14 mouse cellular contexts compared by ENCODE assay signal in genomic region chr13:3743692-3744457, GRCm38 (mm10).
DNase-seq lines count a peak whose midpoint lies in the region; ATAC-seq and TF ChIP-seq lines count a peak whose summit lies in the region.
"Had no signal": no experiment of that assay in that cellular context is flagged by ENCODE, and none has a peak within 500 bp of the region (broad histone marks: within the 10 kb centered on the region; RNA-seq: fewer than 3 reads in every experiment).

No protein-coding gene starts in this region.

- 69% methylated on average over 6 of the region's 6 CpGs for WGBS in kidney, adult 2 months
- WGBS in midbrain, embryonic 16.5 days: 96% methylated on average over 6 of the region's 6 CpGs

- DNase-seq in kidney, adult 2 months: peak; percentile 88
- DNase-seq in kidney, postnatal 4 days: no peak
- DNase-seq in adrenal gland, postnatal 36 days: peak; percentile 64 to 66
- DNase-seq in kidney, adult 9 months: peak; percentile 85
- no peak for DNase-seq in retina, postnatal 1 day
- DNase-seq: cerebellum, postnatal 25 days; lung, adult 2 months had no signal

- TF ChIP-seq CTCF in kidney, adult 2 months (conservative IDR thresholded peaks at IDR 0.05; ENCODE audit: insufficient read depth, insufficient read length, low read depth, low read length): no peak

- no peak overlapping the region for H3ac ChIP-seq in myocyte (ENCODE audit: control insufficient read depth, insufficient read length)

- no peaks in the 10 kb centered on the region for H3K36me3 ChIP-seq in kidney, adult 2 months (ENCODE audit: control insufficient read depth, insufficient read depth, low read length)
- H3K36me3 ChIP-seq in myocyte (ENCODE audit: control insufficient read depth, insufficient read depth): no peaks in the 10 kb centered on the region
- H3K36me3 ChIP-seq in midbrain, embryonic 16.5 days (ENCODE audit: control insufficient read depth, insufficient read depth, low read length): no peaks in the 10 kb centered on the region
- H3K36me3 ChIP-seq: heart, embryonic 15.5 days had no signal

- H3K9me3 ChIP-seq in midbrain, embryonic 16.5 days (replicated peaks; ENCODE audit: control insufficient read depth, low read length, poor library complexity, severe bottlenecking): no peaks in the 10 kb centered on the region
- H3K9me3 ChIP-seq: heart, embryonic 15.5 days had no signal

- TF ChIP-seq POLR2A in kidney, adult 2 months (IDR thresholded peaks at IDR 0.05; ENCODE audit: low read depth, low read length): no peak
- TF ChIP-seq POLR2A in myocyte (IDR thresholded peaks at IDR 0.05; ENCODE audit: insufficient read length, low read depth): no peak

- no peak overlapping the region for H3K9ac ChIP-seq in midbrain, embryonic 16.5 days (ENCODE audit: low read depth, low read length)
- H3K9ac ChIP-seq: heart, embryonic 15.5 days had no signal

- no peak for ATAC-seq in midbrain, embryonic 16.5 days
- ATAC-seq in cerebellum, adult (ENCODE audit: insufficient number of reproducible peaks, low FRiP score, low TSS enrichment): no peak
- ATAC-seq: activated CD4-positive, CD25-positive, alpha-beta regulatory T cell, adult 4 months had no signal

- H3K4me3 ChIP-seq in kidney, adult 2 months (ENCODE audit: insufficient read depth, low read depth, low read length): no peak overlapping the region
- no peak overlapping the region for H3K4me3 ChIP-seq in myocyte
- H3K4me3 ChIP-seq in midbrain, embryonic 16.5 days (ENCODE audit: low read depth, low read length): no peak overlapping the region
- H3K4me3 ChIP-seq: heart, embryonic 15.5 days; layer of hippocampus, adult 2 months had no signal

- H3K27ac ChIP-seq in kidney, adult 2 months (ENCODE audit: insufficient read depth, low read depth, low read length): peak overlapping the region; percentile 9; the same call in 1 of the 2 replicates
- H3K27ac ChIP-seq in midbrain, embryonic 16.5 days (ENCODE audit: low read length): no peak overlapping the region
- H3K27ac ChIP-seq: layer of hippocampus, adult 2 months had no signal

- H3K4me2 ChIP-seq in myocyte (ENCODE audit: low read depth): peak overlapping the region; percentile 62
- no peak overlapping the region for H3K4me2 ChIP-seq in midbrain, embryonic 16.5 days (ENCODE audit: low read length)
- H3K4me2 ChIP-seq: heart, embryonic 15.5 days had no signal

- no peaks in the 10 kb centered on the region for H3K27me3 ChIP-seq in kidney, adult 2 months (replicated peaks; ENCODE audit: control insufficient read depth, insufficient read depth, low read length)
- H3K27me3 ChIP-seq in myocyte (ENCODE audit: control insufficient read depth, insufficient read depth, insufficient read length): no peaks in the 10 kb centered on the region
- H3K27me3 ChIP-seq in midbrain, embryonic 16.5 days (ENCODE audit: control insufficient read depth, insufficient read depth, low read depth, low read length): no peaks in the 10 kb centered on the region
- H3K27me3 ChIP-seq: CH12.LX; heart, embryonic 15.5 days had no signal

- peaks cover 16% of the 10 kb centered on the region for H3K4me1 ChIP-seq in kidney, adult 2 months (ENCODE audit: control insufficient read depth, insufficient read depth, low read length)
- H3K4me1 ChIP-seq in midbrain, embryonic 16.5 days (ENCODE audit: control insufficient read depth, insufficient read depth, low read length): peaks cover 6% of the 10 kb centered on the region

- H3K79me2 ChIP-seq in myocyte (ENCODE audit: control insufficient read depth, insufficient read depth): no peaks in the 10 kb centered on the region

TF ChIP-seq in myocyte, 11 proteins besides CTCF, POLR2A, EP300 and RAD21:
- TF ChIP-seq MYOD1 (IDR thresholded peaks at IDR 0.05; ENCODE audit: control insufficient read depth in 1 of 3, insufficient read length in 2 of 3, low read depth in 2 of 3): no peak
- no peak for TF ChIP-seq TCF3 (IDR thresholded peaks at IDR 0.05; ENCODE audit: insufficient read length, low read depth)
- TF ChIP-seq SRF (IDR thresholded peaks at IDR 0.05; ENCODE audit: control insufficient read depth, insufficient read length, low read depth): no peak
- no peak for TF ChIP-seq TCF12 (IDR thresholded peaks at IDR 0.05; ENCODE audit: insufficient read depth, poor library complexity, severe bottlenecking)

Comparison
In these comparisons a context has a peak if more than half of its experiments do, and no peak if none do; other contexts are left out.
1. DNase-seq: peak in kidney, adult 2 months (single experiment), adrenal gland, postnatal 36 days (2 of 2) and kidney, adult 9 months (single experiment); none in kidney, postnatal 4 days (0 of 2) and retina, postnatal 1 day (single experiment).